9 mouse cellular contexts compared by ENCODE assay signal in genomic region chr16:95814513-95815118, GRCm38 (mm10).
DNase-seq lines count a peak whose midpoint lies in the region; ATAC-seq and TF ChIP-seq lines count a peak whose summit lies in the region.
"Had no signal": no experiment of that assay in that cellular context is flagged by ENCODE, and none has a peak within 500 bp of the region (broad histone marks: within the 10 kb centered on the region; RNA-seq: fewer than 3 reads in every experiment).

No protein-coding gene starts in this region.

- no peak overlapping the region for H3K27ac ChIP-seq in heart, embryonic 10.5 days
- no peak overlapping the region for H3K27ac ChIP-seq in heart, embryonic 11.5 days (ENCODE audit: low read depth, low read length)
- no peak overlapping the region for H3K27ac ChIP-seq in forebrain, embryonic 16.5 days (ENCODE audit: low read length)
- H3K27ac ChIP-seq: liver, embryonic 14.5 days had no signal

- peak overlapping the region; percentile 25 for H3ac ChIP-seq in C2C12 (ENCODE audit: control insufficient read depth, insufficient read length, low read depth)

- H3K4me2 ChIP-seq in heart, embryonic 11.5 days = no peak overlapping the region
- H3K4me2 ChIP-seq in forebrain, embryonic 16.5 days (ENCODE audit: low read length) = no peak overlapping the region

- no peak overlapping the region for H3K9ac ChIP-seq in heart, embryonic 11.5 days (ENCODE audit: low read depth, low read length)
- H3K9ac ChIP-seq in forebrain, embryonic 16.5 days (replicated peaks; ENCODE audit: low read depth, low read length) = no peak overlapping the region
- H3K9ac ChIP-seq: liver, embryonic 14.5 days had no signal

- no peaks in the 10 kb centered on the region for H3K9me3 ChIP-seq in heart, embryonic 10.5 days
- H3K9me3 ChIP-seq in heart, embryonic 11.5 days (replicated peaks; ENCODE audit: control insufficient read depth, low read length) = no peaks in the 10 kb centered on the region
- H3K9me3 ChIP-seq in forebrain, embryonic 16.5 days (ENCODE audit: control insufficient read depth, low read length) = peaks cover 4% of the 10 kb centered on the region

- no peak for ATAC-seq in heart, embryonic 11.5 days (replicated peaks; ENCODE audit: insufficient number of reproducible peaks, low FRiP score, low TSS enrichment)
- ATAC-seq in forebrain, embryonic 16.5 days = no peak

- no peaks in the 10 kb centered on the region for H3K79me2 ChIP-seq in C2C12 (ENCODE audit: control insufficient read depth, insufficient read depth)

- 81% methylated on average over 9 of the region's 9 CpGs for WGBS in heart, embryonic 10.5 days
- WGBS in heart, embryonic 11.5 days (ENCODE audit: insufficient replicate concordance) = 75% methylated on average over 9 of the region's 9 CpGs
- 70% methylated on average over 9 of the region's 9 CpGs for WGBS in forebrain, embryonic 16.5 days

- H3K4me3 ChIP-seq in heart, embryonic 10.5 days = no peak overlapping the region
- no peak overlapping the region for H3K4me3 ChIP-seq in C2C12 (ENCODE audit: insufficient read depth, poor library complexity, severe bottlenecking)
- no peak overlapping the region for H3K4me3 ChIP-seq in heart, embryonic 11.5 days (ENCODE audit: low read depth, low read length)
- H3K4me3 ChIP-seq in forebrain, embryonic 16.5 days (replicated peaks; ENCODE audit: low read length) = no peak overlapping the region

- no peaks in the 10 kb centered on the region for H3K27me3 ChIP-seq in heart, embryonic 10.5 days (ENCODE audit: insufficient read depth, poor library complexity, severe bottlenecking)
- no peaks in the 10 kb centered on the region for H3K27me3 ChIP-seq in C2C12 (ENCODE audit: control insufficient read depth, insufficient read depth, insufficient read length)
- peaks cover 2% of the 10 kb centered on the region; the same call in 1 of the 2 replicates for H3K27me3 ChIP-seq in heart, embryonic 11.5 days (ENCODE audit: control insufficient read depth, insufficient read depth, low read length)
- H3K27me3 ChIP-seq in forebrain, embryonic 16.5 days (replicated peaks; ENCODE audit: control insufficient read depth, insufficient read depth, low read length) = no peaks in the 10 kb centered on the region

- H3K79me3 ChIP-seq in C2C12 (ENCODE audit: low read depth) = no peaks in the 10 kb centered on the region

- peak; percentile 48 for DNase-seq in heart, postnatal 4 days
- DNase-seq in heart, embryonic 10.5 days (ENCODE audit: low spot score) = no peak
- peak; percentile 24 for DNase-seq in brain, embryonic 14.5 days (ENCODE audit: low read depth)
- DNase-seq in layer of hippocampus, adult 9-11 months = peak; percentile 61
- DNase-seq in right cerebral cortex, postnatal 10 days (ENCODE audit: low spot score in 2 of 2) = peak; percentile 36 to 50

- no peaks in the 10 kb centered on the region for H3K36me3 ChIP-seq in heart, embryonic 10.5 days
- H3K36me3 ChIP-seq in C2C12 (ENCODE audit: control insufficient read depth, insufficient read depth) = no peaks in the 10 kb centered on the region
- no peaks in the 10 kb centered on the region for H3K36me3 ChIP-seq in heart, embryonic 11.5 days (ENCODE audit: control insufficient read depth, insufficient read depth, low read length)
- H3K36me3 ChIP-seq in forebrain, embryonic 16.5 days (ENCODE audit: control insufficient read depth, insufficient read depth) = no peaks in the 10 kb centered on the region

- TF ChIP-seq POLR2A in brain, embryonic 14.5 days (IDR thresholded peaks at IDR 0.05; ENCODE audit: borderline replicate concordance, extremely low read depth, insufficient read depth, insufficient read length, poor library complexity, severe bottlenecking) = no peak

- H3K4me1 ChIP-seq in heart, embryonic 10.5 days = no peaks in the 10 kb centered on the region
- no peaks in the 10 kb centered on the region for H3K4me1 ChIP-seq in heart, embryonic 11.5 days (ENCODE audit: control insufficient read depth, insufficient read depth, low read length)
- peaks cover 5% of the 10 kb centered on the region for H3K4me1 ChIP-seq in forebrain, embryonic 16.5 days (replicated peaks; ENCODE audit: control insufficient read depth, insufficient read depth, low read length)

- TF ChIP-seq CTCF in C2C12 (IDR thresholded peaks at IDR 0.05; ENCODE audit: control insufficient read depth, insufficient read depth, insufficient read length) = no peak
- TF ChIP-seq CTCF in brain, embryonic 14.5 days (IDR thresholded peaks at IDR 0.05; ENCODE audit: borderline replicate concordance, extremely low read depth, insufficient read depth, insufficient read length) = no peak

TF ChIP-seq in C2C12, 6 proteins besides CTCF, POLR2A, EP300 and RAD21:
- TF ChIP-seq USF1 (IDR thresholded peaks at IDR 0.05; ENCODE audit: low read depth) = peak; percentile 49
- peak; percentile 22 for TF ChIP-seq MAX (IDR thresholded peaks at IDR 0.05)
- TF ChIP-seq MYOD1 (IDR thresholded peaks at IDR 0.05; ENCODE audit: control insufficient read depth, insufficient read length, low read depth) = peak; percentile 43
- TF ChIP-seq CEBPB (IDR thresholded peaks at IDR 0.05; ENCODE audit: low read depth) = peak; percentile 80
- peak; percentile 23 for TF ChIP-seq FOSL1 (IDR thresholded peaks at IDR 0.05; ENCODE audit: insufficient read depth, low read length, poor library complexity, severe bottlenecking)
- no peak for TF ChIP-seq MYOG (IDR thresholded peaks at IDR 0.05; ENCODE audit: control insufficient read depth, extremely low read depth, insufficient read length)
TF ChIP-seq in C2C12: peak in this region for 5.
